Mouse (Mus musculus): ENCODE measurements around the gene H60b.
"Not testable (repeated sequence)": the region's sequence is repeated elsewhere in the genome, so short reads cannot be mapped to it uniquely, and the experiment has no call there.

GRCm38 (mm10) chr10:22158310-22158999 is at the start of gene H60b, which contains the start of gene Raet1e:
- peak; percentile 58 for TF ChIP-seq CTCF (IDR thresholded peaks at IDR 0.05; ENCODE audit: low read depth)
- TF ChIP-seq EP300 (optimal IDR thresholded peaks at IDR 0.05), result not testable (repeated sequence)
